Mouse (Mus musculus) spleen, adult 10 weeks (tissue): Measurements from ENCODE around the gene Hist1h4b. TPM values are rescaled to one million over a fixed set of nuclear protein-coding genes. Genes with fewer than 3 reads are reported as not detected.

Experiments used
- polyA plus RNA-seq: library from polyadenylated mRNA; stranded (reverse); fragments of 350-450 nt; fragmentation: Illumina TruSeq; extraction: RNeasy Lipid Tissue Mini Kit (QIAGEN cat#74804); gene quantifications from one replicate; pipeline ENCODE4 v1.2.3, GENCODE M21; 2015; ENCODE audit warnings: low replicate concordance; ENCODE audit not compliant: insufficient read depth

Gene Hist1h4b
- polyA plus RNA-seq, 1 experiment from 2014 or later = not detected

Other genes with a start within 250 kb of the Hist1h4b start
- not detected for gene Hist1h4h, start 226.0 kb upstream of the Hist1h4b start, polyA plus RNA-seq
- gene Hist1h2af, start 223.1 kb upstream of the Hist1h4b start, polyA plus RNA-seq = not detected
- gene Hist1h3g, start 221.6 kb upstream of the Hist1h4b start, polyA plus RNA-seq = not detected
- 0.36 TPM for gene Hist1h2bh, start 213.6 kb upstream of the Hist1h4b start, polyA plus RNA-seq
- gene Hist1h3f, start 213.0 kb upstream of the Hist1h4b start, polyA plus RNA-seq = not detected
- gene Hist1h4f, start 205.4 kb upstream of the Hist1h4b start, polyA plus RNA-seq = not detected
- gene Hist1h1d, start 203.8 kb upstream of the Hist1h4b start, polyA plus RNA-seq = 0.11 TPM
- not detected for gene Hist1h3e, start 194.6 kb upstream of the Hist1h4b start, polyA plus RNA-seq
- gene Hist1h2ae, start 185.8 kb upstream of the Hist1h4b start, polyA plus RNA-seq = 0.52 TPM
- gene Hist1h2bg, start 185.6 kb upstream of the Hist1h4b start, polyA plus RNA-seq = 1.1 TPM
- gene Hist1h2bf, start 182.8 kb upstream of the Hist1h4b start, polyA plus RNA-seq = not detected
- gene Hist1h2ad, start 182.6 kb upstream of the Hist1h4b start, polyA plus RNA-seq = not detected
- 0.39 TPM for gene Hist1h3d, start 181.2 kb upstream of the Hist1h4b start, polyA plus RNA-seq
- gene Hist1h4d, start 175.4 kb upstream of the Hist1h4b start, polyA plus RNA-seq = not detected
- 3.3 TPM for gene Hist1h2be, start 135.9 kb upstream of the Hist1h4b start, polyA plus RNA-seq
- 0.40 TPM for gene Hist1h1e, start 134.5 kb upstream of the Hist1h4b start, polyA plus RNA-seq
- 0.75 TPM for gene Hist1h2ac, start 73.1 kb upstream of the Hist1h4b start, polyA plus RNA-seq
- gene Hist1h2bc, start 72.8 kb upstream of the Hist1h4b start, polyA plus RNA-seq = 19.4 TPM
- gene Hist1h1t, start 61.2 kb upstream of the Hist1h4b start, polyA plus RNA-seq = not detected
- gene Hist1h4c, start 58.6 kb upstream of the Hist1h4b start, polyA plus RNA-seq = not detected
- 28.5 TPM for gene Hfe, start 46.2 kb upstream of the Hist1h4b start, polyA plus RNA-seq
- 26.6 TPM for gene Hist1h1c, start 18.2 kb upstream of the Hist1h4b start, polyA plus RNA-seq
- gene Hist1h3c, start 11.4 kb upstream of the Hist1h4b start, polyA plus RNA-seq = not detected
- not detected for gene Hist1h2bb, start 10.3 kb upstream of the Hist1h4b start, polyA plus RNA-seq
- not detected for gene Hist1h2ab, start 5.9 kb upstream of the Hist1h4b start, polyA plus RNA-seq
- not detected for gene Hist1h3b, start 4.7 kb upstream of the Hist1h4b start, polyA plus RNA-seq
- gene Hist1h4a, start 4.2 kb downstream of the Hist1h4b start, polyA plus RNA-seq = not detected
- not detected for gene Hist1h3a, start 5.4 kb downstream of the Hist1h4b start, polyA plus RNA-seq
- gene Hist1h1a, start 6.7 kb downstream of the Hist1h4b start, polyA plus RNA-seq = not detected
- not detected for gene Trim38, start 12.9 kb downstream of the Hist1h4b start, polyA plus RNA-seq
- not detected for gene Slc17a2, start 50.0 kb downstream of the Hist1h4b start, polyA plus RNA-seq
- gene Slc17a3, start 82.4 kb downstream of the Hist1h4b start, polyA plus RNA-seq = not detected
- not detected for gene Slc17a1, start 110.7 kb downstream of the Hist1h4b start, polyA plus RNA-seq
- not detected for gene Slc17a4, start 158.0 kb downstream of the Hist1h4b start, polyA plus RNA-seq
- gene Hist1h2ba, start 177.1 kb downstream of the Hist1h4b start, polyA plus RNA-seq = not detected
- gene Hist1h2aa, start 177.4 kb downstream of the Hist1h4b start, polyA plus RNA-seq = not detected
- not detected for gene Scgn, start 234.2 kb downstream of the Hist1h4b start, polyA plus RNA-seq